Mouse (Mus musculus) CD8-positive naive resting alpha-beta T cell, adult 2 months (primary cell): Measurements from ENCODE around the gene Cbfa2t3.

Source experiments
- DNase-seq, 2 experiments: peaks; one replicate each; pipeline ENCODE4 v3.0.0; 2022; ENCODE audit warnings: low read depth in 2 of 2, low spot score in 2 of 2

Gene Cbfa2t3

DNA sequence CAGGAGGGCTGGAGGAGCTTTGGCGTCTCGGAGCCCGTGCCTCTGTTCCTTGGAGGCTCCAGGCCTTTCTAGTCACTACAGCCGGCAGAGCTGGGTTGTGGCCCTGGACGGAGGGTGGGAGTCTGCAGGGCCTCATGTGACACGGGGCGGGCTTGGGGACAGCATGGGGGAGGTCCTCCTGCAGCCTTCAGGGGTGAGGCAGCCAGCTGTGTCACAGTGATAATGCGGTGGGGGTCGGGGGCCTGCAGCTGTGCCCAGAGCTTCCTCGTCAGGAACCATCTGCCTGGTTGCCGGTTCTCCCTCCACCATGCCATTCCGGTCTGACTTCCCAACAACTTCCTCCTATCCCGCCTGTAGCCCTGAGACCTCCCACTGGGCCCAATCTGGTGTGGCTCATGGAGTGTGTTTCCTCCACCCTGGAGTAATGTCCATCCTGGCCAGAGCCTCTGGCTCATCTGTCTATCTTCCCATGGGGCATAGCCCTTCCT is at the start of gene Cbfa2t3:
TSS of gene Cbfa2t3 (minus strand) at position 105 of the 488 bp plus-strand sequence.
- DNase-seq: no peak

DNA sequence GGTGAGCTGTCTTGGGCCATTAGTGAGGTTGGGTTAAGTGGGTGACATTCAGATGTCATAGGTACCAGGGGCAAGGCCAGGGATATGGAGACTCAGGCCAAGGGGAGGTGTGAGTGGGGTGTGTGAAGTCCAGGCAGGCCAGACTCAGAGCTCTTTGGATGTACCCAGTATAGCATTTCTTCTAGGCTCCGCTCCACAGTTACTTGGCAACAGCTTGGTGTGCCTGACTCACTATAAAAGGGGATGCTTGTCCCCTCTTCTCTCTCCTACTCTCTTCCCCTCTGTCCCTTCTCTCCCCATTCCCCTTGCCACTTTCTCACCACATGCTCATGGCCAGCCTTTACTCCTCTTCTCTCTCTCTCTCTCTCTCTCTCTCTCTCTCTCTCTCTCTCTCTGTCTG is 48.9 kb upstream of the Cbfa2t3 start:
- no peak for DNase-seq

DNA sequence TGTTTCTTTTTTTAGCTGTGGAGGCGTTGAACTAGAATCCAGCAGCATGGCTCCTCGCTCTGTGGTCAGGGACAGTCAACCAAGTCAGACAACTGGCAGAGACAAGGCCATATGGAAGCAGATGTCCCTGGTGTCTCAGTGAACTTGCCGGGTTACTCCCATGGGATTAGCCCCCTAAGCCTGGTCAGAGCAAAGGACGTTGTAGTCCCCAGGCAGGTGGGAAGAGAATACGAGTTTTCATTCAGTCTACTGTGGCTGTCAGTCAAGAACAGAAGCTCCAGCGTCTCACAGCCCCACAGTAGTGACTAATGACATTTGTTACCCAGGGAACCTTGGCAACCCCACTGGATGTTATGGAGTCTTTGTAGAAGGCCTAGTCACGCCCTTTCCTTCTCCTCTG is 47.5 kb upstream of the Cbfa2t3 start:
- no peak for DNase-seq

DNA sequence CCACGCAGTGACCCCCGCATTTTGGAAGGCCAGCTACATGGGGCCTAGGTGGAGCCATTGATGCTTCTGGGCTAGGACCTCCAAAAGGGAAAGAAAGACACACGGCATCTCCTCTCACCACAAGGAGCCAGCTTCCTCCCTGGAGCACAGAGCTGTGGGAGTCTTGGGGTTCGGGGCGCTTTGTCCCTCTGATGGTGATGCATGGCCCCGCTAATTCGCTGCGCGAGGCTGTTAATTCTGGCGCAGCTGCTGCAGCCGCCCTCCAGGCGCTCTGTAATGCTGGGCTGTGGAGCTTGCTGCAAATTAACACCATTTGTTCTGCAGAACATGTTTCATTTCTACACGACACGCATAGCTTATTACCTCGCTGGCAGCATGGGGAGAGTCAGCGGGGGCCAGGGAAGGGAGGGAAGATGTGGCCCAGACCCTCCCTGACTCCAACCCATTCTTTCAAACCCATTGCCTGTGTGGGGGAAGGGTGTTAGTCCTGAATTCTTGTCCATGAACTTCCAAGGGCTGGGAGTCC is 46.9 kb upstream of the Cbfa2t3 start:
- DNase-seq: no peak

DNA sequence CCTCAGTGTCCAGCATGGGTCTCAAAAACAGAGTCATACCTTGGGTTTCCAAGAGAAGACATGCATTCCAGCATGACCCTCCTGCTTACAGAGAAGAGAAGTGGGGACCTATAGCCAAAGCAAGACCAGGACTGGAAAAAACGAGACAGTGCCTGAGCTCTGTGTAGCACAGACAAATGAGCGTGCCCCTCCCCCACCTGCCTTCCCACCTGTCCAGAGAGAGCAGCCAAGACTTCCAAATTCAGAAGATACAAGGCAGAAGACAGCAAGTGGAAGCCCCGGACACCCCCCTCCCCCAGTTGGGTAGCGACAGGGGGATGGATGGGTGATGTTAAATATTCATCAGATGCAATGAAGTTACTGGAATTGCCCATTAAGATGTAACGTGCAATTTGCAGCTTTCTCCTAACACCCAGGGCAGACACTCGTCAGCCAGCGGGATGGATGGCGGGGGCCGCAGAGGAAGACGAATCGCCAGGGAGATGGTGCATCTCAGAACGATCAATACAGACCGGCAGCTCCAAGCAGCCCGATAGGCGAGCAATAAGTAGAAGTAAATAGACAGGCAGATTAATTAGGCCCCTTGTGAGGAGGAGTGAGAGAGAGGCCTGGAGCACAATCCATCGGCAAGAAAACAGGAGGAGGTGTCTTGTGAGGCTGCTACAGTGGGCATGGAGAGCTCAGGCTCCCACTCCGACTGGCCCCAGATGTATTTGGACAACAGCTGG is 46.3 kb upstream of the Cbfa2t3 start:
- DNase-seq: no peak

DNA sequence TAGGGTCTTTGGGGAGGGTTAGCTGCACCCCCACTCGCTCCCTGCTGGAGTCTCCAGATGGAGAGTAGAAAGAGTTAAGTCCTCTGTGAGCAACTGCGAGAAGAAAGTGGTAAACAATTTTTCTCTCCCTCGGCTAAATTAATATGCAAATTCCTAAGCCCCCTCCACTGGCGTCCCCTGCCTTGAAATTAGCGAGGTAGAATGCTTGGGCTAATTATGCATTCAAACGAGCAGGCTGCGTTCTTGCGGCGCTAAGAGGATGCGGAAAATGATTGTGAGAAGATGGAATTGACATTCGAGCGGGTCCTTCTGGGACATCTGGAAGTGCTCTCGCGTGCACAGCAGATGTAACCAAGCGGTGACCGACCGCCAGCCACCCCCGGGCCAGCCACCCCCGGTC is 43.6 kb upstream of the Cbfa2t3 start:
- DNase-seq: no peak

DNA sequence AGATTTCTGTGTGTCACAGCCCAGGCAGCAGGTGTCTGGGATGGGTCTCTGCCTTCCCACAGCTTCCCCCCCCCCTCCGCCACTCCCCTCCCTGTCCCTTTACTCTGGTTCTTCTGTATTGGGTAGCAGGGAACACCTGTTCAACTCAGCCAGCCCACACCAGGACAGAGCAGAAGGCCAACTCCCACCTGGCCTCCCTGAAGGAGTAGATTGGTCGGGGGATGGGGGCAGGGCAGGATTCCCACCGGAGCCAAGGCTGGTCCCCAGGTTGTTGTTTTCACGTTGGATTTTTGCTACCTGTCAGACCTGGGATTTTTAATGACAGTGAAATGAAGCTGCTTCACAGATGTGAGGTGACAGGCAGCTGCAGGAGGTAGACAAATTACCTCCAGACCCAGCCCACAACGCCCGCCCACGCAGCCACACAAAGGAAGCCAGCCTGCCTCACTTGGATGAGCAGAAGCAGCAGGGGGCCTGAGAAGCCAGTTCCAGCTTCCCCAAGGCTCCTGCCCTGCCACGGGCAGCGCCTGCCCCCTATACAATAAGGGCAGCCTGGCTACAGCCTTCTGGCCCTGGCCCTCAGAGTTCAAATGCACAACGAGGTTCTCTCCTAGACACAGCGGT is 40.3 kb upstream of the Cbfa2t3 start:
- peak; percentile 40 to 63 for DNase-seq

DNA sequence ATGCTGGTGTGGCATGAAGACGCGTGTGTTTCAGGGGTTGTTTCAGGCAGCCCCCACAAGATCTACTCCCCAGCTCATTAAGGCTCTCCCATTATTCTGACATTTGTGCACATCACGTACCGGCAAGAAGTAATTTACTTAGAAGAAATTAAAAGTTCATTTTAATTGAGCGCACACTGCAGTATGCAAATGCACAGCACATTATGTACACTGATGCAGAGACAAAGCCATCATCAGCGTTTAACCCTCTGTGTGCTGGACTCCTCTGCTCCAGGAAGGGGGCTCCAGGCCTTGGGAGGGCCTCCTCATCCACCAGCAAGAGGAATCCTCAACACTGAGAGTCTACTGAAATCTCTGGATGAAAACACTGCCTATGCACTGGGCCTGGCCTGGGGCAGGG is 39.0 kb upstream of the Cbfa2t3 start:
- DNase-seq: no peak

DNA sequence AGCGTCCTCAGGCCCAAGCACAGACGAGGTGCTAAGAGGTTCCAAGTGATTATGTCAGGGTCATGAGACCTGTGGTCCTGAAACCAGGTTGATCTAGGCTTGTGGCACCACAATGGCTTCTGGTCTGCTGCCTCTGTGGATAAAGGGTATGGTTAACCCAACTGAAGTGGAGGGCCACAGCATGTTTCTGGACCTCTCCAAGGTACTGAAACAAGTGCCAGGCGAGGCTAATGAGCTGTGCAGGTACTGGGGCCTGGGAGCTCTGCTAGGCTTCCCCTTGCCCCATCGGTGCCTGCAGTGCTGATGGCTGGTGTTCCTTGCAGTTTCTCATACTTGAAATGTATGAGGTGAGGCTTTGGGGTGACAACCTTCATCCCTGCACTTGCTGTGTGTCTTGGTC is 38.2 kb upstream of the Cbfa2t3 start:
- no peak for DNase-seq

DNA sequence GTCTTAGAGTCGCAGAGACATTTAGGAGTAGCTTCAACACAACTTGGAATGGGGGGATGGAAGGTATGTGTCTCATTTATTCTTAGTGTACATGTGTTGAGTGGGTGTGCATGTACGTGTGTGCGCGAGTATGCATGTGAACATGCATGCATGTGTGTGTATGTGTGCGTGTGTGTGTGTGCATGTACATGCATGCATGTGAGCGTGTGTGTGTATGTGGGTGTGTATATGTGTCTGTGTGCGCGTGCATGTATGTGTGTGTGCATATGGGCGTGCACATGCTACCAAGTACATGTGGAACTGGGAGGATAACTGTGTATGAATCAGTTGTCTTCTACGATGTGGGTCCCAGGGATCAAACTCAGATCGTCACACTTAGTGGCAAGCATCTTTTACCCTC is 37.7 kb upstream of the Cbfa2t3 start:
- no peak for DNase-seq

DNA sequence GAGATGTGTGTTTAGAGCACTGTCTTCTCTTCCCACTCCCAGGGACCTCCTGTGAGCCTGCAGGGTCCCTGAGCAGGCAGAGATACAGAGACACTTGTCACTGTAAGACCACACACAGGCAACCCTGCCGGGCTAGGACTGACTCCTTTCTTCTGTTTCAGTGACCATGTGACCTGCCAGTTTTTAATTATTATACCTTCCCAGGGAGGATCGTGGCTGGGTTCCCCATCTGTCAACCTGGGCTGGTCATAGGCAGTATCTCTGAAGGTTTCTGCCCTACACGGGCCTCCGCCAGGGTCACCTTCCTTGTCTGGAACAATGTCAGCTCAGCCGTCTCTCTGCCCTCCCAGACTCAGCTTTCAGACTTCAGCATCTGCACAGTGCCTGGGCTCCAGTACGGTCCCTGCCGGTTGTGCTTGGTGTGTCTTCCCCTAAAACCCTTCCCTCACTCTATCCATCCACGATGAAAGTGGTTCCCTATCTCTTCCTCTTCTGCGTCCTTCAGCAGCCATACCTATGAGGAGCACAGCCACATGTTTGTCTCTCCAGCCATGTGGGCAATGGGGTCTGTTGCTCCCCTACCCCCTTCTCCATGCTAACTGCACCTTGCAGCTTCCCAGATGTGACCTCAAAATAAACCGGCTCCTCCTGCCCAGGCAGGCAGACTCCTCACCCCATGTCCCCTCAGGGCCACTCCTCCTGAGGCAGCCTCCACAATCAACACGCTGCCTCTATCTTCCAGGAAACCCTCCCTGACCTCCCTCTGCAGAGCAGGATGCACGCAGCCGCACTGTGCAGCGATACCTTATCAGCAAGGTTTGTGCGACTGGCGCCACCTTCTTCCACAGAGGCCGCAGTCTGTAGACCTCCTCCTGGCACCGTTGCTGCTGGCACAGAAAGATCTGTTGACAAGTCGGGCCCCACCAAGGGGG is 36.9 kb upstream of the Cbfa2t3 start:
- DNase-seq: no peak

DNA sequence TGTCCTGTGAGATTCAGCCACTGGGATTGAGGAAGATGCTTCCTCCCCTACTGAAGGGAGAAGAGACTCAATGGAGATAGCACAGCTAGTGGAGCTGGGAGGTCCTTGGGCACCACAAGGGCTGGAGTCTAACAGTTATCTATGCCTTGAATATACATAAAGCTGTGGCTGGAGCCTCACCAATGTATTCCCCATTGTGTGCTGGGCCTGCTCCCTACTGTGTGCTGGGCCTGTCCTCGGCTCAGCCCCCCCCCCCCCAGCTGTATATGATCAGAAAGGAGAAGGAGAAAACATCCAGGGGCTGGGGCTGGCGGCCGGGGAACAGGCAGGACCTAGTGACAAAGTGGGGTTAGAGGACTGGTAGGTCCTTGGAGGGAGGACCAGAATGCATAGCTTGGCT is 36.2 kb upstream of the Cbfa2t3 start:
- DNase-seq: no peak

DNA sequence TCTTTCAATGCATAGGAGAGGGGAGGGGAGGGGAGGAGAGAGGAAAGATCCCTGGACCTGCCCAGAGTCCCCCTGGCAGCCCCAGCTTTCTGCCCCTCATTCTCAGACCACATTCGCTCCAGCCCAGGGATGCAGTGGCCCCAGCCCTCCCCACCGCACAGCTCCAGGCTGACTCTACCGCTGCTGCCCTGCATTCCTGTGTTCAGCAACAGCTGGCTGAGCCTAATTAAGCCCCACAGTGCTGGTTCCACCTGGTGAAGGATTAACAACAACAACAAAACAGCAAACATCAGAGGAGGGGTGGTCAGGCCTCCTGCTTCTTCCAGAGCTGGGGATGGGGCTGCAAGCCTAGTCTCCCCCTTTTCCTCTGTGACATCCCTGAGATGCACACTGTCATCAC is 29.7 kb upstream of the Cbfa2t3 start:
- DNase-seq: no peak

DNA sequence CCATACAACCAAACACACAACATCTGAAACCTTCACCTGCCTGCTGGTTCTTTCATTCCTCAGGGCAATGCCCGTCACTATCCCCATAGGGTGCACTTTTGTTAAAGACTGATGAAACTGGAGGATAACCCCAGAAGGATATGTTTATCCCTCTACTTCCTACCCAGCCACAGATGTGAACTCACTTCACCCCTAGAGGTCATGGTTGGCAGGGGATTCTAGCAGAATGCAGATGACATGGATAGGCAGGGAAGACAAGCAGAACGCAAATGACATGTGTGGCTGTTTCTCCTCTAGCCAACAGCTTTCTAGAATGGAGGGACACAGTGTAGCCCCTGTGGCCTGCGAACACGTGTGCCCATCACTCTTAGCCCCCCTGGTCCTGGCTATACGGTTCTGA is 28.5 kb upstream of the Cbfa2t3 start:
- no peak for DNase-seq

DNA sequence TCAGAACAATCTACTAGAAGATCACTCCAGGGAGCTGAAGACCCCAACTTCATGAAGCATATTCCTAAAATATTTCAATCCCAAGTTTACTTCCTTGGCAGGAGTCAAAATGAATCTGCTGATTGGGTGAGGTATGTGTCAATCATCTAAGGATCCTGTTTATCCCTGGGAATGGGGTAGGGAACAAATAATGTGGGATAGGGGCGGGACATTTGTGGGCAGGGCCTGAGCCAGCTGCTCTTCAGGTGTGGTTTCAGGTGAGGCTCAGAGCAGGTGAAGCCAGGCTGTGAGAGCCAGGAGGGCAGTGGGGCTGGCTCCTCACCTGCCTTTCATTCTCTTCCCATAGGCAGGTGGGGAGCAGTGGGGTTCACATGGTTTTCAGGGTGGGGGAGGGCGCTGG is 27.9 kb upstream of the Cbfa2t3 start:
- DNase-seq: no peak

DNA sequence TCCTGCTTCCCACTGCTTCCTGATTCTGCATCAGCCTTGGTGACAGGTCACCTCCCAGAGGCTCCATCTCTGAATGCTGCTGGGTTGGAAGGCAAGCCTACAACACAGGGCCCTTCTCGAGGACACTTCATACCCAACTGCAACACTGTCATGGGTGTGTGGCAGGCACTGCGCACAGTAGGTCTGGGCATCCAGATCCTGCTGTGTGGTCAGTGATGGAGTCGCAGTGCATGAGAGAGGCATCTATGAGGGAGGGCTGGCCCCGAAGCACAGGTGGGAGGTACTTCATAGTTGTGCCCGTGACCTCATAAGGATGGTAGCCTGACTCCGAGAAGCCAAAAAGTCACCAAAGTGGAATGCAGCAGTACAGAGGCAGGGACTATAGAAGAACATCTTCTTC is 26.3 kb upstream of the Cbfa2t3 start:
- no peak for DNase-seq

DNA sequence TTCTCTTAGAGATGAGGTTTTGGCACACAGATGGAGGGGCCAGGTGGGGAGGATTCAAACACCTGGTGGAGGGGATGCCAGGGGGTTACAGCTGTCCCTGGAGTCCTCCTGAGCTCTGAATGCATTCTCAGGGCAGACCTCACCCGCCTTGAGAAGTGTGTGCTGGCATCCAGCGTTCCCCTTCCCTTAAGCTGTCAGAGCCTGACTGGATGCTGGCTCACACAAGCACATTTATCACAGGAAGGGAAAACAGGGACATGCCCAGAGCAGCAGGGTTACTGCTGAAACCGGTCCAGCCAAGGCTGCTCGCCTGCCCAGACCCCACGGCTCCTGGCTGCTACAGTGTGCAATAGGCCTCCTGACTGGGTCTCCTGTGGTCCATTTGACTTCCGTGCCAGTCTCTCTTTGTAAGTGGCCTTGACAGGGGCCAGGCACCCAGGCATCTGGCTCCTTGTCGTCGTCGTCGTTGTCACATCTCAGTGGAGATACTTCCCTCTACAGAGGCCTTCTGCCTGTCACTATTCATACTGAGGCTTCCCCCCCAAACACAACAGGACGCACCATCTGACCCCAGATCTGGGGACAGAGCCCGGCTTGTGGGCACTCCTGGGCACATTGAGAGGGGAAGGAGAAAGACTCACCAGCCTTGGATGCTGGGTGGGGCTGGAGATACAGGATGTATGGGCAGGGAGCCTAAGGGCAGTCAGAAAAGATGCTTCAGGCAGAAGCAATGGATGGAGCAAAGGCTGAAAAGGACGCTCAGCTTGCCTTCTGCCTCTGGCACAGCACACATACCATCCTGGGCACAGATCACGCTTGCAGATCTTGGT is 22.1 kb upstream of the Cbfa2t3 start:
- no peak for DNase-seq

DNA sequence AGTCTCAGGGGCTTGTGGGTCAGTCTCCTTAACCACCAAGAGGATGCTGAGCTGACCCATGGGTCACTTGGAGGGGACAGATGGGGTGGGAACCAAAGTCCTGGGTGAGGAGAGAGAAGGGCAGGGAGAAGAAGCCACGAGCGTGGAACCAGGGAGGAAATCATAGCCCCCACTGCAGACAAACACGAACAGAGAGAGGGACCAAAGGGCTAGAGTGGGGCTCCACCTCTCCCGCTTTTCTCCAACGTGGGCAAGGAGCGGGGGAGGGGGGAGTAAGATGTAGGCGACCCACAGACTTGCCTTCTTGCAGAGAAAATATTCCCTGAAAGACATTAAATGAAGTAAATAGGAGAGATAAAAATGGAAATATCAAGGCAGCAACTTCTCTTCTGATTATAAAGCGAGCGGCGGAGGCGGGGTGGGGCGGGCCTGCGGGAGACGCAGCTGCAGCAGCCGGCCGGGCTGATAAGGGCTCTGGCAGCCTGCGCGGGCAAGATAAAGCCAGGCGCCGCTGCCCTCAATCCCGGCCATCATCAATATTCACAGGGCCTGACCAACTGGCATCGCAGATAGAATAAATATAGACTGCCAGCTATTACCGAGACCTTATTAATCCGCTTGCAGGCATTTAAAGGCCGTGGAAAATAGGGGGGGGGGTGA is 21.3 kb upstream of the Cbfa2t3 start:
- no peak for DNase-seq

DNA sequence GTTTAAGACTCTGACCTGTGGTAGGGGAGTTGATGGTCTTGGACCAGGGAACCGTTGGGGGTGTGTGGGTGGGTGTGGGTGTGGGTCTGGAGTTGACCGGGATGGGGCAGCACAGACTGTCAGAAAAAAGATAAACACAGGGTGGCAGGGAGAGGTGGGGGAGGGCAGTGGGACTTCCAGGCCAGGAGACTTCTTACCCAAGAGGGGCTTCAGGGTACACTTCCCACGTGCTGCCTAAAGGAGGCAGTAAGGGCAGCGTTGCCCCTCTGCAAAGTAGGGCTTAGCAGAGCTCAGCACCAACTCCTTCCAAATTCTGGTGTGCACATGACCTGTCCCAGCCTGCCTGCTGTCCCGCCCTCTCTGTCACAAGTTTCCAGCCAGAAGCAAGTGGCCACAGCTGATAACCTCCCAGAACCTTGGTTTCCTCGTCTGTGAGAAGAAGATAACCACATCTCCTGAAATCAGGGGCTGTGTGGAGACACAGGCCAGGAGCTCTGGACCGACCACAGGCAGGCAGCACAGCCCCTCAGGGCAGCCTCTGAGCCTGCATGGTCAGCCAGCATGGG is 20.7 kb upstream of the Cbfa2t3 start:
- no peak for DNase-seq
